ENCODE assay signal across 8 mouse cellular contexts in the genomic region with DNA sequence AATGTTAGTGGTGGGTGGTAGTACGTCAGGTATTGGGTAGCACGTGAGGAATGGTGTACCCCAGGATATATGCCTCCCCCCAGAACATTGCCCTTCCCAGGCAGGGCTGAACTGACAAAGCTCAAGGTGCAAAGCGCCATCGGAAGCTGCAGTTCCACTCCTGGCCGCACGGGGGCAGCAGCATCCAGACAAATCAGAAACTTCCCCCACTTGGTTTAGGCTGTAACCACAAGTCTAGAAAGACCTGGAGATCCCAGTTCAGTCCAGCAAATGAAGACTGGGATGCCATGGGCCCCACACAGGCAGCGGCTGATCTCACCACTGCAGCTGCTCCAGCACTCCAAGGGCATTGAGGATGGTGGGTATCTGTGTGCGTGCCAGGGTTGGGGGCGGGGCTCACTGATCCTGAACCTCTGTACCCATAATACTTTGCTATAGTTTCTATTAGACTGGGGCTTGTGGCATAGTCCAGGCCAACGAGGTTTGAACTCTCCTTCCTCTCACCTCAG. TPM values are rescaled to one million over a fixed set of nuclear protein-coding genes. Genes with fewer than 3 reads are reported as not detected.
DNase-seq lines count a peak whose midpoint lies in the region; ATAC-seq and TF ChIP-seq lines count a peak whose summit lies in the region.

No protein-coding gene starts in this region.

- H3K4me2 ChIP-seq in embryonic facial prominence, embryonic 11.5 days (ENCODE audit: low read depth, low read length), result no peak overlapping the region
- no peak overlapping the region; the same call in 1 of the 2 replicates for H3K4me2 ChIP-seq in limb, embryonic 13.5 days (replicated peaks)
- H3K4me2 ChIP-seq in midbrain, postnatal 0 days (ENCODE audit: low read depth, low read length, poor library complexity, severe bottlenecking), result no peak overlapping the region

- peak; percentile 98 for TF ChIP-seq CTCF in midbrain, postnatal 0 days (IDR thresholded peaks at IDR 0.05)

- no peaks in the 10 kb centered on the region for H3K4me1 ChIP-seq in embryonic facial prominence, embryonic 11.5 days (ENCODE audit: control insufficient read depth, insufficient read depth, low read length)
- H3K4me1 ChIP-seq in limb, embryonic 13.5 days, result no peaks in the 10 kb centered on the region; the same call in 1 of the 2 replicates
- no peaks in the 10 kb centered on the region for H3K4me1 ChIP-seq in midbrain, postnatal 0 days (ENCODE audit: insufficient read depth, low read length)

- H3K9me3 ChIP-seq in embryonic facial prominence, embryonic 11.5 days (replicated peaks; ENCODE audit: control insufficient read depth, low read length), result no peaks in the 10 kb centered on the region
- H3K9me3 ChIP-seq in limb, embryonic 13.5 days, result no peaks in the 10 kb centered on the region
- no peaks in the 10 kb centered on the region for H3K9me3 ChIP-seq in midbrain, postnatal 0 days (ENCODE audit: low read length)

- DNase-seq in 416B (ENCODE audit: low read depth), result peak; percentile 74
- peak; percentile 86 for DNase-seq in adrenal gland, postnatal 14 days
- DNase-seq in embryonic facial prominence, embryonic 11.5 days (ENCODE audit: low spot score), result peak; percentile 83
- peak; percentile 77 to 93 for DNase-seq in heart, adult 18-20 months
- peak; percentile 87 for DNase-seq in kidney, adult 18-20 months
- DNase-seq in midbrain, postnatal 0 days (ENCODE audit: low spot score), result peak; percentile 80
- peak; percentile 78 to 93 for DNase-seq in spleen, postnatal 4 days (ENCODE audit: low spot score in 2 of 2)

- H3K27ac ChIP-seq in embryonic facial prominence, embryonic 11.5 days (replicated peaks; ENCODE audit: low read depth, low read length), result no peak overlapping the region
- H3K27ac ChIP-seq in limb, embryonic 13.5 days, result peak overlapping the region; percentile 33; the same call in 1 of the 2 replicates
- H3K27ac ChIP-seq in midbrain, postnatal 0 days (ENCODE audit: low read depth, low read length), result no peak overlapping the region

- no peaks in the 10 kb centered on the region for H3K36me3 ChIP-seq in embryonic facial prominence, embryonic 11.5 days (replicated peaks; ENCODE audit: control insufficient read depth, insufficient read depth, low read depth, low read length)
- H3K36me3 ChIP-seq in limb, embryonic 13.5 days, result peaks cover 30% of the 10 kb centered on the region
- peaks cover 17% of the 10 kb centered on the region for H3K36me3 ChIP-seq in midbrain, postnatal 0 days (ENCODE audit: insufficient read depth, low read length)

- no peaks in the 10 kb centered on the region for H3K27me3 ChIP-seq in embryonic facial prominence, embryonic 11.5 days (ENCODE audit: control insufficient read depth, insufficient read depth, low read length)
- H3K27me3 ChIP-seq in limb, embryonic 13.5 days, result no peaks in the 10 kb centered on the region
- no peaks in the 10 kb centered on the region for H3K27me3 ChIP-seq in midbrain, postnatal 0 days (ENCODE audit: insufficient read depth, low read length)

- peak; percentile 61; the same call in 1 of the 2 replicates for ATAC-seq in embryonic facial prominence, embryonic 11.5 days (replicated peaks; ENCODE audit: insufficient number of reproducible peaks, low FRiP score, low TSS enrichment, low read depth)
- peak; percentile 57 for ATAC-seq in limb, embryonic 13.5 days (ENCODE audit: low FRiP score, low read depth)
- peak; percentile 77 for ATAC-seq in midbrain, postnatal 0 days (ENCODE audit: low FRiP score)

- WGBS in embryonic facial prominence, embryonic 11.5 days, result 18% methylated on average over 10 of the region's 10 CpGs
- WGBS in limb, embryonic 13.5 days, result 20% methylated on average over 10 of the region's 10 CpGs
- 10% methylated on average over 10 of the region's 10 CpGs for WGBS in midbrain, postnatal 0 days

- no peak overlapping the region for H3K4me3 ChIP-seq in embryonic facial prominence, embryonic 11.5 days (ENCODE audit: low read depth, low read length)
- H3K4me3 ChIP-seq in limb, embryonic 13.5 days, result no peak overlapping the region
- no peak overlapping the region for H3K4me3 ChIP-seq in midbrain, postnatal 0 days (ENCODE audit: low read depth, low read length)

- 0 out of 2 replicates have a peak overlapping the region, but pooled peaks have one; percentile 10 for H3K9ac ChIP-seq in embryonic facial prominence, embryonic 11.5 days (replicated peaks; ENCODE audit: low read length)
- H3K9ac ChIP-seq in limb, embryonic 13.5 days, result no peak overlapping the region
- H3K9ac ChIP-seq in midbrain, postnatal 0 days (replicated peaks; ENCODE audit: low read length, poor library complexity, severe bottlenecking), result no peak overlapping the region

RNA-seq across cellular contexts. Expression of a gene that starts 11.3 kb away (rescaled TPM):
- total RNA-seq in adrenal gland, postnatal 14 days (2021), result not detected in 2 replicates
- polyA plus RNA-seq in embryonic facial prominence, embryonic 11.5 days (2014; fragmentation: Nextera tagmentation; extraction: Ambion mirVana), result not detected in 2 replicates
- not detected for total RNA-seq in heart, adult 18-20 months (2021)
- polyA plus RNA-seq in limb, embryonic 13.5 days (2015; fragmentation: Nextera tagmentation; extraction: Ambion mirVana), result not detected in 2 replicates
- total RNA-seq in midbrain, postnatal 0 days (2014; rRNA removed), result not detected in 2 replicates
- polyA plus RNA-seq in midbrain, postnatal 0 days (2015; fragmentation: Nextera tagmentation; extraction: Ambion mirVana), result not detected in 2 replicates

RNA-seq across cellular contexts. Expression of a gene that starts 17.2 kb away (rescaled TPM):
- total RNA-seq in adrenal gland, postnatal 14 days (2021), result 21.4 and 28.2 TPM in 2 replicates
- polyA plus RNA-seq in embryonic facial prominence, embryonic 11.5 days (2014; fragmentation: Nextera tagmentation; extraction: Ambion mirVana), result 18.2 and 19.1 TPM in 2 replicates
- total RNA-seq in heart, adult 18-20 months (2021), result 10 to 100 TPM; 21.7 to 22.8 TPM
- 56.9 and 58.7 TPM in 2 replicates for polyA plus RNA-seq in limb, embryonic 13.5 days (2015; fragmentation: Nextera tagmentation; extraction: Ambion mirVana)
- 38.8 TPM in 2 replicates for total RNA-seq in midbrain, postnatal 0 days (2014; rRNA removed)
- polyA plus RNA-seq in midbrain, postnatal 0 days (2015; fragmentation: Nextera tagmentation; extraction: Ambion mirVana), result 49.0 and 54.8 TPM in 2 replicates

RNA-seq across cellular contexts. Expression of a gene that starts 31.5 kb away (rescaled TPM):
- total RNA-seq in adrenal gland, postnatal 14 days (2021), result 0.56 TPM in 1 of 2 replicates, not detected in the other
- polyA plus RNA-seq in embryonic facial prominence, embryonic 11.5 days (2014; fragmentation: Nextera tagmentation; extraction: Ambion mirVana), result not detected in 2 replicates
- total RNA-seq in heart, adult 18-20 months (2021), result not detected
- 0.20 TPM in 1 of 2 replicates, not detected in the other for polyA plus RNA-seq in limb, embryonic 13.5 days (2015; fragmentation: Nextera tagmentation; extraction: Ambion mirVana)
- total RNA-seq in midbrain, postnatal 0 days (2014; rRNA removed), result not detected in 2 replicates
- not detected in 2 replicates for polyA plus RNA-seq in midbrain, postnatal 0 days (2015; fragmentation: Nextera tagmentation; extraction: Ambion mirVana)
